Mouse (Mus musculus): ENCODE measurements around the gene Spaca3. TPM values are rescaled to one million over a fixed set of nuclear protein-coding genes. Genes with fewer than 3 reads are reported as not detected.

Spaca3 gene
- polyA plus RNA-seq, 1 experiment: not detected

Other genes starting within 250 kb of the Spaca3 start
- 23.3 and 34.3 TPM in 2 replicates for gene Myo1d, start 78.3 kb upstream of the Spaca3 start, polyA plus RNA-seq (2012; rRNA removed)
- 66.0 and 70.3 TPM in 2 replicates for gene Tmem98, start 48.2 kb upstream of the Spaca3 start, polyA plus RNA-seq (2012; rRNA removed)